Mouse (Mus musculus) hematopoietic stem cell, adult 5-6 weeks (primary cell): ENCODE results near the gene Cox8b. TPM values are rescaled to one million over a fixed set of nuclear protein-coding genes. Genes with fewer than 3 reads are reported as not detected.

ENCODE experiments used
- ATAC-seq, 2 experiments: fragments of 125-278 bp in 1 of 2; replicated peaks in 1 of 2; 2 replicates each; pipeline ENCODE4 v1.8.0; 2016 to 2017; ENCODE audit warnings: inconsistent platforms in 2 of 2, mild to moderate bottlenecking in 2 of 2, moderate number of reproducible peaks in 2 of 2, low read depth in 1 of 2, moderate TSS enrichment in 1 of 2; ENCODE audit not compliant: low FRiP score in 2 of 2, poor library complexity in 2 of 2, severe bottlenecking in 2 of 2, insufficient read depth in 1 of 2, low TSS enrichment in 1 of 2
- total RNA-seq: library from RNA; stranded (forward); fragments of 172-1452, 232-1000 nt; gene quantifications from 2 replicates; pipeline ENCODE4 v1.2.3, GENCODE M21; 2017

Cox8b gene
- not detected in 2 replicates for total RNA-seq

- ATAC-seq = no peak
Observed at GRCm38 (mm10) chr7:140900220-140900619, at the start of gene Cox8b. Gene Cox8b (minus strand): TSS chr7:140900446.

DNA sequence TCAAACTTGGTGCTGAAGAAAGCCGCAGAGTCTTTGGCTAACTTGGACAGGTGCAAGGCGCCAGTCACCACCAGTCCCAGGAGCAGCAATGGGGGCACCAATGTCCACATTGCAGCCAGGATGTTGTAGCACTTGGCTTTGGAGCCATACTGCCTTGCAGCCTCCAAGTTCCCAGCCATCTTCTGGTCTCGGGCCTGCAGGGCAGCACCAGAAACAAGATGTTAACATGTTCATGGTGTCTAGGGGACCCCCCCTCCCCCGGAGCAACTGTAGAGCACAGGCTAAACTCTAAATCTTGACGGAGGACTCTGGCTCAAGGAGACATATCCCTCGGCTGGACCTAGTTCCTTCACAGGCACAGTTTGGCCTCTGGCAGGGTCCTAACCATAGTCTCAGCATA lies 49.0 kb upstream of the Cox8b start:
- no peak for ATAC-seq

DNA sequence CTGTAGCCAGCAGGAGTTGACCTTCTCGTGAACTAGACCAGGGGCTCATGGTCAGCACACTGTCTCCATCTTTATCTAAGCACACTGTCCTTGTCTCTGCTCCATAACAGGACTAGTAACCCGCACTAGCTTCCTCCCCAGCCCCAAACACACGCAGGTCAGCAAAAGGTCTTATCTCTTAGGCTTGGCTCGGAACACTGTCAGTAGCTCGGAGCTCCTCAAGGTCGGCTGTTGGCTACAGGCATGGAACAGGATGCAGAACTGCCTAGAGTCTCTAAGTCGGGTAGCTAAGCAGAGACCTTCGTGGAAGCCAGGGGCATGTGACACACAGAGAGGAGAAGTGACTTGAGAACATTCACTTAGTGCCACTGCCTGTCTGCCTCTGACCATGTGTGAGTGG lies 47.9 kb upstream of the Cox8b start:
- ATAC-seq = no peak

- peak; percentile 76 to 77 for ATAC-seq
Observed at GRCm38 (mm10) chr7:140946980-140947379, 46.7 kb upstream of the Cox8b start.

DNA sequence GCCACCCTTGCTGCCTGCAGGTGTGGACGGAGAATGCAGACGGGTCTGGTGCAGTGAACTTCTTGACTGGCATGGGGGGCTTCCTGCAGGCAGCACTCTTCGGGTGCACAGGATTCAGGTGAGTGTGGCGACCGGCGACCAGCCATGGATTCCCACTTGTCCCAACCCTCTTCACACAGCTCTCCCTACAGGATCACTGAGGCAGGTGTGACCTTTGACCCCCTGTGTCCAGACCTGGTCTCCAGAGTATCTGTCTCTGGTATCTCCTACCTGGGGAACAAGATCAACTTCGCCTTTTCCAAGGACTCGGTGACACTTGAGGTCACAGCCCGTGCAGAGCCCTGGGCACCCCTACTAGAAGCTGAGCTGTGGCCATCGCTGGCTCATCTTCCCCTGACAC lies 46.1 kb upstream of the Cox8b start:
- no peak for ATAC-seq

DNA sequence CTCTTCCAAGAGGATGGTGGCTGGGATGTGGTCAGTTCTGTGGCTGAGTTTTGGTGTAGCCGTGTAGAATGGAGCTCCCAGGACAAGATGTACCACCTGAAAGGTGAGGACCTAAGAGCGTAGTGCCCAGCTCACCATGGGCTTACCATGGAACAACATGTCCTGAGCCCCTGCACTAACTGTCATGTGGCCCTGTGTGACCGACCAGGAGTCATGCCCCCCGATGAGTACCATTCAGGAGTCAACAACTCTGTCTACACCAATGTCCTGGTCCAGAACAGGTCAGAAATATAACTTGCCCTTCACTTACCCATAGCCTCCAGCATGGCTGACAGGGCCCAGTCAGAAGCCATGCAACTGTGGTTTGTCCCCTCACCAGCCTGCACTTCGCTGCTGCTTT lies 45.0 kb upstream of the Cox8b start:
- ATAC-seq = no peak

DNA sequence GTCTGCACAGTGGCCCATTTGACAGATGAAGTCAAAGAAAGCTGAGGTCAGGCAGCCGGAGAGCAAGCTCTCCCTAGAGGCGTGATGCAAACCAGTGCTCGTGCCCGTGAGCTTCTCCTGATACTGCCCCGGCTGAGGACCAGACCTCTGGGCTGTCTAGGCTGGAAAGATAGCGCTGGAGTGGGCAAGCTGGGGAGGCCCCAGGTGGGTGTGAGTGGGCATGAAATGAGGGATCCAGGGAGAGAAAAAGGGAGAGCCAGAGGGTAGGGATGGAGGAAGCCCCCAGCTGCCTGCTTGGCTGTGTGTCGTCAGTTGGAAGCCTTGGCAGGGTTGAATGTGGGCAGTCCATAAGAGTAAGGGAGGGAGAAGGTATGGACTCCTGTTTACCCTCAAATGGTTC lies 44.0 kb upstream of the Cox8b start:
- no peak for ATAC-seq

GRCm38 (mm10) chr7:140943356-140943755 lies 43.1 kb upstream of the Cox8b start:
- ATAC-seq = no peak

DNA sequence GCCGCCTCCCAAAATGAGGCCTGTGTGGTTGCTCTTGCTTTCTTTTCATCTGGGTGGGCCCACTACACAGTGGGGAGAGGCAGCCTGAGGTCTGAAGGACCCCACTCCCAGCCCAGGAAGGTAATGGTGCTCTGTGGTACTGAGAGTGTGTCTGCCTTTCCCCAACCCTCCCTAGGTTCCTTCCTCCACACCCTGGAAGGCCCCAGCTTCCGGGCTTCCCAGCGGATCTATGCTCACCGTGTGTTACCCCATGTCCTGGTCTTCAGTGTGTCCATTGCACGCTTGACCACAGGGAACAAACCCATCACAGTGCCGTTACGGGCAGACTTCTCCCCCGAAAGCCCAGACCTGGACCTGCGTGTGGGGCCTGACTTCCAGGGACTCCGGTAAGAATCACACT lies 42.6 kb upstream of the Cox8b start:
- no peak for ATAC-seq

DNA sequence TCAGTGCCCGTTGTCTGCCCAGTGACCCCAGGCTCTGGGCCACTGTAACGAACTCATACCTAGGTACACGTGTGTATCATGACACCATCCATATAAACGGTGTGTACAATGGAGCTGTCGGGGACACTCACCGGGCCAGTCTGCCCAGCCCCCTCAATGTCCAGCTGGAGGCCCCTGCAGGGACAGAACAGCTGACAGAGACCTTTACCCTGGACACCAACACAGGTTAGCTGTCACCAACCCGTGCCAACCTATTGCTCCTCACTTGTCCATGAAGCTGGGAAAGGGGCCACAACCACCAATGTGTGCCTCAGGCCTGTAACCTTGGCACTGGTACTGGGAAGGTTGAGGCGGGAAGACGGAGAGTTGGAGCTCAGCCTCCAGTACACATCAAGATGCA lies 42.1 kb upstream of the Cox8b start:
- no peak for ATAC-seq

- ATAC-seq = peak; percentile 85 to 89
Observed at GRCm38 (mm10) chr7:140941222-140942051, 41.2 kb upstream of the Cox8b start, which contains the start of gene Pgghg. Gene Pgghg (plus strand): TSS chr7:140941391.

GRCm38 (mm10) chr7:140939669-140940171 lies 39.5 kb upstream of the Cox8b start:
- ATAC-seq = no peak

GRCm38 (mm10) chr7:140938896-140939295 lies 38.6 kb upstream of the Cox8b start:
- no peak for ATAC-seq

- no peak for ATAC-seq
Observed at GRCm38 (mm10) chr7:140938436-140938835, 38.2 kb upstream of the Cox8b start.

DNA sequence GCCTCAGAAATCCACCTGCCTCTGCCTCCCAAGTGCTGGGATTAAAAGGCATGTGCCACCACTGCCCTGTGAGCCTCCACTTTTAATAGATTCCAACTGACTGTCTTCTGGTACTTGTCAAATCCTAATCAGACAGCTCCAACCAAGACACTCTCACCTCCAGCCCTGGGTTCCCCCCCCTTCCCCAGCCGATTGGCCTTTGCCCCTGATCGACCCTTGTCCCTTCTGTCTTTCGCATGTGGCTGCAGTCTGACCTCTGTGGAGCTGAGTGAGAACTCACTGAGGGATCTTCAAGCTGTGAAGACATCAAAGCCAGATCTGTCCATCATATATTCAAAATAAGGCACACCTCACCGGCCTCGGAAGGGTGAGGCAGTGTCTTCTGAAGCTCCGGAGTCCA lies 26.9 kb upstream of the Cox8b start:
- no peak for ATAC-seq

DNA sequence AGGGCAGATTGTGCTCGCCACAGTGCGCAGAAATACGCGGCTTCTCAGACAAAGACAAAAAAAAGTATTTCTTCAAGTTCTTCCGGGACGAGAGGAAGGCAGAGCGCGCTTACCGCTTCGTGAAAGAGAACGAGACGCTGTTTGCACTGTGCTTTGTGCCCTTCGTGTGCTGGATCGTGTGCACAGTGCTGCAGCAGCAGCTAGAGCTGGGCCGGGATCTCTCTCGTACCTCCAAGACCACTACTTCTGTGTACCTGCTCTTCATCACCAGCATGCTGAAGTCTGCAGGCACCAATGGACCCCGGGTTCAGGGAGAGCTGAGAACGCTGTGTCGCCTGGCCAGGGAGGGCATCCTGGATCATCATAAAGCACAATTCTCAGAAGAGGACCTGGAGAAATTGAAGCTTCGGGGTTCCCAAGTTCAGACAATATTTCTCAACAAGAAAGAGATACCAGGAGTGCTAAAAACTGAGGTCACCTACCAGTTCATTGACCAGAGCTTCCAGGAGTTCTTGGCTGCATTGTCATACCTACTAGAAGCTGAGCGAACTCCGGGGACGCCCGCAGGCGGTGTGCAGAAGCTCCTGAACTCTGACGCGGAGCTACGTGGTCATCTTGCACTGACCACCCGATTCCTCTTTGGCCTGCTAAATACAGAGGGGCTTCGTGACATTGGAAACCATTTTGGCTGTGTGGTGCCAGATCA lies 23.0 kb upstream of the Cox8b start:
- peak in 1 of 2 experiments; percentile 43; a peak in 1 of 4 replicates for ATAC-seq

GRCm38 (mm10) chr7:140922398-140923069 lies 22.3 kb upstream of the Cox8b start:
- ATAC-seq = peak; percentile 28 to 43; a peak in 3 of 4 replicates
